Mouse (Mus musculus) gastrocnemius, postnatal 14 days (tissue): Measurements from ENCODE around the gene Sec23b. TPM values are rescaled to one million over a fixed set of nuclear protein-coding genes. Genes with fewer than 3 reads are reported as not detected.

Source experiments
- DNase-seq: peaks from one replicate; pipeline ENCODE4 v3.0.0; 2021; ENCODE audit warnings: mixed read lengths
- intact Hi-C: fragments of 180-260 bp; cut with DNase I; formaldehyde crosslinking; loops from one replicate; pipeline ENCODE4 v1.15.1; 2025; ENCODE audit warnings: low total_unique reads
- microRNA-seq, 2 experiments: library from miRNA; unstranded; fragments of <30 nt; microRNA quantifications; one replicate each; pipeline ENCODE4 v1.2.0; 2021
- total RNA-seq, 2 experiments: library from RNA; stranded (reverse); gene quantifications; 2 replicates each; pipeline ENCODE4 v1.2.3; 2021

Sec23b gene
- total RNA-seq, 2 experiments from 2014 or later = 11.1 to 14.1 TPM

DNA sequence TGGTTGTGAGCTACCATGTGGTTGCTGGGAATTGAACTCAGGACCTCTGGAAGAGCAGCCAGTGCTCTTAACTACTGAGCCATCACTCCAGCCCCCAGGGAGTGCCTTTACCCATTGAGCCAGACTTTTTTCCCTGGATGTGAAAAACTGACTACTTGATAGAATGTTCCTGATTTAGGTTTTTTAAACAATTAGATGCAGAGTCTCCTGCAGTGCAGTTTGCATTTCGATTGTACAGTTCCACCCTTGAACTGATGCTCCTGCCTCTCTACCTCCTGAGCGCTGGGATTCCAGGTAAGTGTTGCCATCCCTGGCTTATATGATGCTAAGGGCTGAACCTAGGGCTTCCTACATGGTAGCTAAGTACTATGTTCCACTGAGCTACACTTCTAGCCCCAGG, 42.0 kb downstream of the Sec23b start:
- intact Hi-C loops = no loop called here
- no peak for DNase-seq

- intact Hi-C loops = no loop called here
- DNase-seq = peak; percentile 86
These were observed 44.0 kb downstream of the Sec23b start, which contains the start of gene Dtd1 for GRCm38 (mm10) chr2:144599831-144600687. Gene Dtd1 (plus strand): TSS chr2:144599897.

DNA sequence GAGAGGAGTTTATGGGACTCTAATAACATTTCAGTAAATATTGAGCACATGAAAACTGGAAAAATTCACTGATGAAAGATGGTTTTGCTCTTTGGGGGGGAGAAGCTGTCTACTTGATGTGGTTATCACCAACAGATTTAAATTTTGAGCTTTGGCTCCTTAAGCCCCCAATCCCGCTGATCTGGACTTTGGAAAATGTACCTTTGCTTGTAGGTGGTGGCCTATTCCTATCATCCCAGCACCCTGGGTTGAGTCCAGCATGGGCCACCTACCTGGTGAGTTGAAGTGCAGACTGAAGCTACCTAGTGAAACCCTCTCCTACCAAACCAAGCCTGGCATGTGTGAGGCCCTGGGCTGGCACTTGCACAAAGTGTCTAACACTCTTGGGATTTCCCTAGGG, 45.5 kb downstream of the Sec23b start:
- intact Hi-C loops = no loop called here

DNA sequence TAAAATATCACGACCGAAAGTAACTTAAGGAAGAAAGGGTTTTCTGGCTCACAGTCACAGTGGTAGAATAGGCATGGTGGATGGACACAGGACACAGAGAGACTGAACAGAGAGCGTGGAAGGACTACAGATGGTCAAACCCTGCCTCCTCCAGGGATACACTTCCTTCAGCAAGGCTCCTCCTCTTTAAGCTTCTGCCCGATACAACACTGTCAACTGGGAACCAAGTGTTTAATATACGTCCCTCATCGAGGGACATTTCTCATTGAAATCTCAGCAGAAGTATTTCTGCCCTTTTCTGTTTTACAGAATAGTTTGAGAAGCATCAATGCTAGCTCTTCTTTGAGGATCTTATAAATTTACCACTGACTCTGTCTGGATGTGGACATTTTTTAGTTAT, 57.9 kb downstream of the Sec23b start:
- DNase-seq = no peak
- intact Hi-C loops = no loop called here

More for the DNA sequence above, 45.5 kb downstream of the Sec23b start:
- no peak for DNase-seq

DNA sequence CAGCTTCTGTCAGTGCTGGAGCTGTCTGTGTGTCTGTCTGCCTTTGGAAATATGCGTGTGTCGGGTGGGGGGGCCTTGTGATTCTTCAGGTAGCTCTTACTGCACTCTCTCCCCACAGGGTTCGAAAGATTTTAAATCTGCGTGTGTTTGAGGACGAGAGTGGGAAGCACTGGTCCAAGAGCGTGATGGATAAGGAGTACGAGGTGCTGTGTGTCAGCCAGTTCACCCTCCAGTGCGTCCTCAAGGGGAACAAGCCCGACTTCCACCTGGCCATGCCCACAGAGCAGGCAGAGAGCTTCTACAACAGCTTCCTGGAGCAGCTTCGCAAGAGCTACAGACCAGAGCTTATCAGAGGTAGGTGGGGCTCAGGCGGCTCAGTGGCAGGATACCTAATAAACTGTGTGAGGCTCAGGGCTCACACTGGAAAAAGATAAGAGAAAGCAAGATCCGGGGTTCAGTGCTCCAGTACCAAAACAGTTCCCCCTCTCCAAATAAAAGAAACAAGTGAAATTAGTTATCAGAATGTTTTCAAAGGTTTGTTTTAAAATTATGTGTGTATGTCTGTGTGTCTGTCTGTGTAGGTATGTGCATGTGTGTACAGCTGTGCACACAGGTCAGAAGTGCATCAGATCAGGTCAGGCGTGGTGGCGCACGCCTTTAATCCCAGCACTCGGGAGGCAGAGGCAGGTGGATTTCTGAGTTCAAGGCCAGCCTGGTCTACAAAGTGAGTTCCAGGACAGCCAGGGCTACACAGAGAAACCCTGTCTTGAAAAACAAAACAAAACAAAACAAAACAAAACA, 61.2 kb downstream of the Sec23b start:
- intact Hi-C loops = no loop called here
- no peak for DNase-seq

DNA sequence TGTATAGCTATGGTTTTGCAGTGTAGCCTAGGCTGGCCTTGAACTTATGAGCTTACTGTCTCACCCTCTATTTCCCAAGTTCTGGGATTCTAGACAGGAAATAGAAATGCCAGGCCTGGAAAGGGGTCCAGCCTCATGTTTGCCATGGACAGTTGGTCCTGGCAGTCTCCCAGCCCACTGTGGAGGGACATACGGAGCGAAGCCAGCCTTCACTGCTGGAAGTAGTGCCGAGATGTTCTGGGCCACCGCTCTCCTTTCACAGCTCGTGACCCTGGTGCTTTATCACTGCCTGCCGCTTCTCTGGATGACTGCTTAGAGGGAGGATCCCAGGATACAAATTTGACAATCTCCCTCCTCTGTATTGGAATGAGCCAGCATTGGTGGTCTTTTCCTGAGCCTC, 65.5 kb downstream of the Sec23b start:
- no peak for DNase-seq
- intact Hi-C loops = no loop called here

DNA sequence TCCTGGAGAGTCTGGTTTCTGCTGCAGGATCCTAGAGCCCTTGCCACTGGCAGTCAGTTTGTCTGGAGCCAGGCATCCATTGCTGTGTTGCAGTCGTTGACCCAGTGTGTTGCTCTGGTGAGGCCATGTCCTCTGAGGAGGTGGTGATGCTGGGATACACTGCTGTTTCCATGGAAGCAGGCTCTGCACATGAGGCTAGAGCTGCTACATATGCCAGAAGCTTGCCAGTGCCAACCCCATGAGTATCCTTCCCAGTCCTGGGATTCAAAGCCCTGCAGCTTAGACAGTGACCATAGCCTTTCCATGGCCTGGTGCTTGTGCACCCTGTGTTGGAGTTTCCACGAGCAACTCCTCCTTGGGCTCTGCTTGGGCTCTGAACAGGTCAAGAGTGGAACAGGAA, 77.5 kb downstream of the Sec23b start:
- intact Hi-C loops = no loop called here
- DNase-seq = no peak

GRCm38 (mm10) chr2:144634231-144634630, 78.2 kb downstream of the Sec23b start:
- intact Hi-C loops = no loop called here

GRCm38 (mm10) chr2:144634729-144635128, 78.7 kb downstream of the Sec23b start:
- no peak for DNase-seq
- intact Hi-C loops = loop anchor here (5.0 kb wide), 1 partner anchor 233 kb away; no protein-coding TSS in a partner anchor

More at GRCm38 (mm10) chr2:144634231-144634630, 78.2 kb downstream of the Sec23b start:
- peak; percentile 11 for DNase-seq

- intact Hi-C loops = loop anchor here (5.0 kb wide), 1 partner anchor 232 kb away; no protein-coding TSS in a partner anchor
- DNase-seq = peak; percentile 38
These were observed 79.8 kb downstream of the Sec23b start for GRCm38 (mm10) chr2:144635644-144636320.

DNA sequence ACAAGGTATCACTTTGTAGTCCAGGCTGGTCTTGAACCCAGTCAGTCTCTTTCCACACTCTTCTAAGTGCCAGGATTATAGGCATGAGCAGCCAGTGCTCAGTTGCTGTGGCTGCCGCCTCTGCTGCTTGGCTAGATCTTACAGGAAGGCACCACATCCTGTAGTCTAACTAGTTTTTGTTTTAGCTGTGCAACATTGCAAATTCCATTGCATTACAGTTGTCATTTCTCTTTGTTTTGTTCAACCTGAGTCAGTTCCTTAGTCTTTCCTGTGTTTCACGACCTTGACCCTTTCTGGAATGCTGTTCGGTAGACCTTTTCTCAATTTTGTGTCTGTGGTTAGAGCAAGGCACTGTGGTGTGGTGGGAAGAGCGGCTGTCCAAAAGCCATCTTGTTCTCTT, 81.2 kb downstream of the Sec23b start:
- intact Hi-C loops = loop anchor here (5.0 kb wide), 1 partner anchor 230 kb away; no protein-coding TSS in a partner anchor
- DNase-seq = no peak

DNA sequence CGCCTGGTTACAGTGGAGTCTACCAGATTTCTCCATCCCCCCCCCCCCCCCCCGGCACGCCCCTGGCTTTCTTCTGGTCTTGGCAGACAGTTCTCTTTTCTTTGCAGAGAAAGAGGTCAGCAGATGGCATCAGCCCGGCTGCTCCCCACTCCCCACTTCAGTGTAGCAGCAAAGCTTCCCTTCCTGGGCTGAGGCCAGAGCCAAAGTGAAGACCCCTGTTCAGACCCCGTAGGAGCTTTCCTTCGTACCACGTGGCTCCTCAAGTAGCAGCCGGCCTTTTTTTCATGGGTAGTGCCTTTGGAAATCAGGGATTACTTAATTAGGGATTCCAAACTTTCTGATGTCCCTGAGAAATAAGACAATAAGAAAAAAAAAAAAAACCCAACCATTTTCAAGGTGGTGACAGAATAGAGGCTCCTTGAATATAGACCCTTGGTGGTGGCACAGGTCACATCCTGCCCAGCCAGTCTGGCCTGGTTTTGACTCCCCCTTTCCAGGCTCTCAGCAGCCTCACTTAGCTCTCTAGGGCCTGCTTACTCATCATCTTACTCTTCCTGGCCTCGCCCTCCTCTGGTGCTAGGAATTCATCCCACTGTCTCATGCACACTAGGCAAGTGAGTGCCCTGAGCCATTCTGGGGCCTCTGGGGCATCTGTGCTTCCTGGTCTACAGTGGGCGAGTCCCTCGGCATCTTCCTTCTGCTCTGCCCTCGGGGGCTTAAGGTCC, 81.8 kb downstream of the Sec23b start:
- no peak for DNase-seq
- intact Hi-C loops = loop anchor here (5.0 kb wide), 1 partner anchor 229 kb away; no protein-coding TSS in a partner anchor

DNA sequence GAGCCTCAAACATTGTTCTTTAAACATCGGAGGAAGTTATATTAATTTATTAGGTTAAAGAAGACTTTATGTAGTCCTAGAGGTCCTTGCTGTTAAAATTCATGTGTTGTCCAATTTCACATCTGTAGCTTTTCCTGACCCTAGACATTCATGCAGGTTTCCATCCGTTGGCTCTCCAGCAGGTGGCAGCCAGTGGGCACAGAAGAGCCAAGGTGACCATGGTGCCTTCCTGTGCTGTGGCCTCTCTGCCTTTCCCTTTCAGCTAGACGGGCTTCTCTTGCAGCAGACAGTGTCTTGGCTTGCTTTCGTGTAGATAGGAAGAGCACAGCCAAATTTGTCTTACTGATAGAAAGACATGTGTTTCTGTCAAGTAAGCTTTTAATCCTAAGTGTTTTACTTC, 82.7 kb downstream of the Sec23b start:
- DNase-seq = peak; percentile 17
- intact Hi-C loops = loop anchor here (5.0 kb wide), 1 partner anchor 229 kb away; no protein-coding TSS in a partner anchor

DNA sequence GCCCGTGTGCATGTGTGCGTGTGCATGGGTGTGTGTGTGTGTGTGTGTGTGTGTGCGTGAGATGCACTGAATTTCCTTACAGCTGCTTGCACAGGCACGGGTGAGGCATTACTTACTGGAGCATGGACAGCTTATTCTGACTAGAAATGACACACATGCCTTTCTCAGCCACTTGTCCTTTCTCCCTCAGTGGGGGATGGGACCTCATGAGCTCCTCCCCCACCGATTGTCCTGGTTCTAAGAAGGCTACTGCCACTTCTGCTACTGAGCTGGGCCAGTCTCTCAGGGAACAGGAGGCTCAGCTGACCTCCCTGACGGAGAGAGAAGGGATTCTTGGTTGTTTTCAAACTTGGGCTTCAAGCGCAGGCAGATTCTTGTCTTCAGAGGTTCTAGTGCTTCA, 84.1 kb downstream of the Sec23b start:
- DNase-seq = no peak
- intact Hi-C loops = no loop called here

Small RNAs within 50 kb of the gene (microRNA-seq; reads per million reads assigned to microRNA genes)
- gene Gm24823 = 0 reads per million in 2 experiments

Other genes with a start within 250 kb of the Sec23b start
- gene Ovol2, start 224.1 kb upstream of the Sec23b start, total RNA-seq = not detected
- 10 to 100 TPM; 15.4 to 18.8 TPM for gene Kat14, start 187.2 kb upstream of the Sec23b start, total RNA-seq
- gene Pet117, start 187.2 kb upstream of the Sec23b start, total RNA-seq = 1 to 10 TPM; 5.7 to 6.5 TPM
- under 1 TPM; 0.47 to 0.84 TPM for gene Dzank1, start 28.8 kb upstream of the Sec23b start, total RNA-seq
- 10 to 100 TPM in 1 of 2 experiments, 1 to 10 TPM in 1; 7.9 to 10.6 TPM for gene Polr3f, start 28.5 kb upstream of the Sec23b start, total RNA-seq
- 1 to 10 TPM; 7.4 to 7.9 TPM for gene Rbbp9, start 5.4 kb upstream of the Sec23b start, total RNA-seq
- gene Smim26, start 37.8 kb downstream of the Sec23b start, total RNA-seq = 10 to 100 TPM; 48.2 to 59.3 TPM
- 10 to 100 TPM; 12.1 to 12.5 TPM for gene Dtd1, start 43.7 kb downstream of the Sec23b start, total RNA-seq